8 mouse cellular contexts compared by ENCODE assay signal in genomic region chr4:140245286-140246179, GRCm38 (mm10). TPM values are rescaled to one million over a fixed set of nuclear protein-coding genes. Genes with fewer than 3 reads are reported as not detected.
A peak's percentile ranks its signal among the peaks of the same experiment; 100 is the strongest.
DNase-seq lines count a peak whose midpoint lies in the region; ATAC-seq and TF ChIP-seq lines count a peak whose summit lies in the region.

No protein-coding gene starts in this region.

- no peak for ATAC-seq in forebrain, embryonic 11.5 days (replicated peaks; ENCODE audit: low FRiP score)
- no peak for ATAC-seq in limb, embryonic 15.5 days (ENCODE audit: insufficient number of reproducible peaks, low FRiP score, low TSS enrichment, low read depth)
- ATAC-seq in monocyte, adult 5-6 weeks (replicated peaks; ENCODE audit: insufficient number of reproducible peaks, low FRiP score, low TSS enrichment, poor library complexity, severe bottlenecking) = no peak
- ATAC-seq in lung, postnatal 0 days = no peak

- H3K27me3 ChIP-seq in heart, embryonic 10.5 days (ENCODE audit: insufficient read depth, poor library complexity, severe bottlenecking) = peaks cover 100% of the 10 kb centered on the region
- peaks cover 61% of the 10 kb centered on the region for H3K27me3 ChIP-seq in forebrain, embryonic 11.5 days (ENCODE audit: control insufficient read depth, insufficient read depth, low read length)
- H3K27me3 ChIP-seq in limb, embryonic 15.5 days = peaks cover 91% of the 10 kb centered on the region
- peaks cover 63% of the 10 kb centered on the region for H3K27me3 ChIP-seq in lung, postnatal 0 days (replicated peaks; ENCODE audit: insufficient read depth, low read length)

- WGBS in heart, embryonic 10.5 days = 4% methylated on average over 23 of the region's 23 CpGs
- 1% methylated on average over 23 of the region's 23 CpGs for WGBS in forebrain, embryonic 11.5 days
- 4% methylated on average over 21 of the region's 23 CpGs for WGBS in limb, embryonic 15.5 days
- WGBS in lung, postnatal 0 days = 4% methylated on average over 22 of the region's 23 CpGs

- no peak overlapping the region for H3K27ac ChIP-seq in heart, embryonic 10.5 days
- H3K27ac ChIP-seq in ES-E14 (ENCODE audit: insufficient read depth, low read depth, low read length, poor library complexity, severe bottlenecking) = no peak overlapping the region
- no peak overlapping the region for H3K27ac ChIP-seq in forebrain, embryonic 11.5 days (ENCODE audit: low read depth, low read length)
- H3K27ac ChIP-seq in limb, embryonic 15.5 days = no peak overlapping the region
- H3K27ac ChIP-seq in lung, postnatal 0 days (ENCODE audit: low read length) = no peak overlapping the region

- H3K4me2 ChIP-seq in forebrain, embryonic 11.5 days (ENCODE audit: low read depth, low read length, severe bottlenecking) = peak overlapping the region; percentile 94
- peak overlapping the region; percentile 41; the same call in 1 of the 2 replicates for H3K4me2 ChIP-seq in limb, embryonic 15.5 days
- H3K4me2 ChIP-seq in lung, postnatal 0 days (replicated peaks; ENCODE audit: low read depth, low read length) = no peak overlapping the region

- no peaks in the 10 kb centered on the region for H3K9me3 ChIP-seq in heart, embryonic 10.5 days
- no peaks in the 10 kb centered on the region for H3K9me3 ChIP-seq in ES-E14 (ENCODE audit: control insufficient read depth, insufficient read depth, low read depth, low read length)
- H3K9me3 ChIP-seq in forebrain, embryonic 11.5 days (ENCODE audit: control insufficient read depth, low read length) = no peaks in the 10 kb centered on the region
- H3K9me3 ChIP-seq in limb, embryonic 15.5 days = no peaks in the 10 kb centered on the region
- H3K9me3 ChIP-seq in lung, postnatal 0 days (ENCODE audit: low read length) = no peaks in the 10 kb centered on the region

- H3K4me1 ChIP-seq in heart, embryonic 10.5 days = peaks cover 25% of the 10 kb centered on the region
- peaks cover 4 to 23% of the 10 kb centered on the region in 2 experiments; a peak in 3 of 4 replicates for H3K4me1 ChIP-seq in ES-E14 (ENCODE audit: control insufficient read depth in 2 of 2, insufficient read depth in 2 of 2, low read length in 2 of 2, poor library complexity in 1 of 2)
- H3K4me1 ChIP-seq in forebrain, embryonic 11.5 days (replicated peaks; ENCODE audit: control insufficient read depth, insufficient read depth, low read length) = peaks cover 23% of the 10 kb centered on the region
- H3K4me1 ChIP-seq in limb, embryonic 15.5 days = peaks cover 25% of the 10 kb centered on the region
- H3K4me1 ChIP-seq in lung, postnatal 0 days (ENCODE audit: insufficient read depth, low read depth, low read length) = no peaks in the 10 kb centered on the region

- no peak for DNase-seq in heart, embryonic 10.5 days (ENCODE audit: low spot score)
- DNase-seq in heart, postnatal 10 days = no peak
- no peak for DNase-seq in ES-E14 (ENCODE audit: low read depth, low spot score)
- peak; percentile 73 for DNase-seq in forebrain, embryonic 11.5 days (ENCODE audit: low spot score)
- no peak for DNase-seq in lung, postnatal 0 days (ENCODE audit: low spot score)
- DNase-seq in adrenal gland, adult (ENCODE audit: inconsistent age in 2 of 2, low spot score in 1 of 2) = no peak

- in situ Hi-C loops in ES-E14 (cut with MboI; ENCODE audit: low sequenced_read_pairs in 2 of 2, unreplicated experiment in 2 of 2) = no loop called here

- no peak for TF ChIP-seq CTCF in lung, postnatal 0 days (IDR thresholded peaks at IDR 0.05)

- peak overlapping the region; percentile 53 for H3K4me3 ChIP-seq in heart, embryonic 10.5 days
- H3K4me3 ChIP-seq in ES-E14 (ENCODE audit: insufficient read depth in 1 of 2, low read depth in 1 of 2, low read length in 2 of 2, poor library complexity in 1 of 2, severe bottlenecking in 1 of 2) = peak overlapping the region; percentile 71 to 75
- H3K4me3 ChIP-seq in forebrain, embryonic 11.5 days (ENCODE audit: low read depth, low read length) = peak overlapping the region; percentile 50
- no peak overlapping the region for H3K4me3 ChIP-seq in limb, embryonic 15.5 days
- H3K4me3 ChIP-seq in lung, postnatal 0 days (ENCODE audit: low read depth, low read length) = no peak overlapping the region

- intact Hi-C loops in heart, postnatal 10 days (cut with DNase I) = no loop called here

- peak overlapping the region; percentile 57 for H3K9ac ChIP-seq in ES-E14 (ENCODE audit: insufficient read depth, low read depth, low read length, poor library complexity, severe bottlenecking)
- H3K9ac ChIP-seq in forebrain, embryonic 11.5 days (ENCODE audit: low read length) = peak overlapping the region; percentile 68
- no peak overlapping the region for H3K9ac ChIP-seq in limb, embryonic 15.5 days
- no peak overlapping the region for H3K9ac ChIP-seq in lung, postnatal 0 days (replicated peaks; ENCODE audit: low read depth)

- H3K36me3 ChIP-seq in heart, embryonic 10.5 days = no peaks in the 10 kb centered on the region
- H3K36me3 ChIP-seq in ES-E14 (ENCODE audit: control insufficient read depth, insufficient read depth, low read length, poor library complexity, severe bottlenecking) = no peaks in the 10 kb centered on the region
- H3K36me3 ChIP-seq in forebrain, embryonic 11.5 days (ENCODE audit: control insufficient read depth, insufficient read depth, low read length) = no peaks in the 10 kb centered on the region
- H3K36me3 ChIP-seq in limb, embryonic 15.5 days = no peaks in the 10 kb centered on the region
- no peaks in the 10 kb centered on the region for H3K36me3 ChIP-seq in lung, postnatal 0 days (ENCODE audit: insufficient read depth, low read length)

- no peak for TF ChIP-seq EP300 in lung, postnatal 0 days (IDR thresholded peaks at IDR 0.05)

TF ChIP-seq in ES-E14, 5 proteins besides CTCF, POLR2A, EP300 and RAD21:
- no peak for TF ChIP-seq MAFK (IDR thresholded peaks at IDR 0.05; ENCODE audit: insufficient read depth, low read depth, low read length)
- no peak for TF ChIP-seq HCFC1 (IDR thresholded peaks at IDR 0.05; ENCODE audit: borderline replicate concordance, insufficient read depth, low read length)
- TF ChIP-seq CHD2 (IDR thresholded peaks at IDR 0.05; ENCODE audit: low read depth, low read length) = no peak
- TF ChIP-seq ZNF384 (IDR thresholded peaks at IDR 0.05; ENCODE audit: low read depth, low read length) = no peak
- TF ChIP-seq ZC3H11A (IDR thresholded peaks at IDR 0.05; ENCODE audit: borderline replicate concordance, low read depth, low read length) = no peak
TF ChIP-seq in ES-E14: peak in this region for 0.

RNA-seq across cellular contexts. Expression of gene Igsf21, which starts 1.1 kb away (rescaled TPM):
- 0.16 and 0.68 TPM in 2 replicates for polyA plus RNA-seq in heart, embryonic 10.5 days (2016; fragmentation: Nextera tagmentation; extraction: Ambion mirVana)
- total RNA-seq in heart, postnatal 10 days (2021) = 1 to 10 TPM in 1 of 2 experiments, under 1 TPM in 1; 0.25 to 1.0 TPM
- total RNA-seq in ES-E14 (2012; rRNA removed) = 2.5 and 6.9 TPM in 2 replicates
- 12.7 and 13.3 TPM in 2 replicates for polyA plus RNA-seq in forebrain, embryonic 11.5 days (2014; fragmentation: Nextera tagmentation; extraction: Ambion mirVana)
- 0.60 and 0.73 TPM in 2 replicates for polyA plus RNA-seq in limb, embryonic 15.5 days (2015; fragmentation: Nextera tagmentation; extraction: Ambion mirVana)
- total RNA-seq in monocyte, adult 5-6 weeks (2017) = not detected in 3 replicates
- polyA plus RNA-seq in lung, postnatal 0 days (2015; fragmentation: Nextera tagmentation; extraction: Ambion mirVana) = 0.13 and 0.26 TPM in 2 replicates

Comparison
In these comparisons a context has a peak if more than half of its experiments do, and no peak if none do; other contexts are left out.
1. H3K4me3 ChIP-seq: peak in heart, embryonic 10.5 days (single experiment), ES-E14 (2 of 2) and forebrain, embryonic 11.5 days (single experiment); none in limb, embryonic 15.5 days (single experiment) and lung, postnatal 0 days (single experiment).
2. H3K9ac ChIP-seq: peak in ES-E14 (single experiment) and forebrain, embryonic 11.5 days (single experiment); none in limb, embryonic 15.5 days (single experiment) and lung, postnatal 0 days (single experiment).